Mouse (Mus musculus): ENCODE measurements around the gene Arhgef16. TPM values are rescaled to one million over a fixed set of nuclear protein-coding genes. Genes with fewer than 3 reads are reported as not detected.
A peak's percentile ranks its signal among the peaks of the same experiment; 100 is the strongest.

Arhgef16 gene
- under 1 TPM; 0.18 to 0.42 TPM for total RNA-seq (2021)
- long read RNA-seq, experiment 1, partial matches to known transcripts, result 0 of 1 reads
- long read RNA-seq, experiment 1, other reads (novel, unspliced or antisense), result 0 of 1 reads
- long read RNA-seq, experiment 2, partial matches to known transcripts, result 0 of 1 reads
- long read RNA-seq, experiment 2, other reads (novel, unspliced or antisense), result 1 of 1 reads

DNA sequence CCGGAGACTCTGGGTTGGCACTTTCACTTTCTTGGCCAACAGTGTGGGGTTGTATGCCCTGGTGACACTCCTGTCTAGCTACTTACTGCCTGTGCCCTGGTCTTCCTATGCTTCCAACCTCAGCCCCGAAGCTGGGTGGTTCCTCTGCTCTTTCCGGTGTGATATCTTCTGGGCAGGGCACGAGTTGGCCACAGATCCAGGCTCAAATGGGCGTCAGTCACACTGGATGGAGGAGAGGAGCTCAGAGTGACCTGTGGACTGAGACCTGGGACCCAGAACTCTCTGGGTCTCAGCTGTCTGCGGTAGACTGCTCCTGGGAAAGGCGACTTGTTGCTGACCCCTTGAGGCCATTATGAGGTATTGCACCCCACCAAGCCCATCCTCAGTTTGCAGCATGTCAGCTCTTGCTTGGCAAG is at the start of gene Arhgef16:
Gene Arhgef16 (minus strand): TSS at position 211 of the 416 bp plus-strand sequence.
- peak; percentile 86 for TF ChIP-seq CTCF (conservative IDR thresholded peaks at IDR 0.05)
- no peak within 1 kb of the TSS for H3K4me3 ChIP-seq
- H3K27ac ChIP-seq, result no peak within 1 kb of the TSS
- peak; percentile 46 to 64 for DNase-seq (ENCODE audit: low spot score in 2 of 2)

DNA sequence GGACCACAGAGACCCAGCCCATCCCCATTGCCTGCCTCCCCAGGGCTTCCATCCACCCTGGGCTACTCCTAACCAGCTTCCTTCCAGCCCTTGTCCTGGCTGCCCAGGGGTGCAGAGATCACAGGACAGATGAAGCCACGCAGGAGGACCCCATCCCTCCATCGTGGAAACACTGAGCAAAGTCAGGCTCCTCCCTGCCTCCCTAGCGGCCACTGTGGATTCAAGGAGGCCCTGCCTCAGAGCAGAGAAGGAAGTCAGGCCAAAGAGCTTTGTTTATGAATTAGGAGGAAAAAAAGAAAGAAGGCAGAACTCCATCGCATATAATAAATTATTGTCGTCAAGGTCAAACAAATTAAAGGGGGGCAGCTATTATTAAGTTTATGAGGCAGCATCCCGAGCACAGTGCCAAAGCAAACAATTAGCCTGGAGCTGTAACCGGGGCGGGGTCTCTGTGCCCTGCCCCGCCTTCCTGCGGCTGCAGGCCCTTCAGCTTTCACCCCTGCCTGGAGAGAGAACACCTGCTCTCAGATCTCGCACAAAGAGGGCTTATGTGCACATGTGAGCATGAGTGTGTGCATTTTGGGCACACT is 46.8 kb upstream of the Arhgef16 start:
- no peak overlapping the region for H3K4me3 ChIP-seq
- no peak for DNase-seq (ENCODE audit: low spot score in 2 of 2)
- H3K27ac ChIP-seq, result peak overlapping the region; percentile 23; the same call in 1 of the 2 replicates
- no peak for TF ChIP-seq CTCF (conservative IDR thresholded peaks at IDR 0.05)

DNA sequence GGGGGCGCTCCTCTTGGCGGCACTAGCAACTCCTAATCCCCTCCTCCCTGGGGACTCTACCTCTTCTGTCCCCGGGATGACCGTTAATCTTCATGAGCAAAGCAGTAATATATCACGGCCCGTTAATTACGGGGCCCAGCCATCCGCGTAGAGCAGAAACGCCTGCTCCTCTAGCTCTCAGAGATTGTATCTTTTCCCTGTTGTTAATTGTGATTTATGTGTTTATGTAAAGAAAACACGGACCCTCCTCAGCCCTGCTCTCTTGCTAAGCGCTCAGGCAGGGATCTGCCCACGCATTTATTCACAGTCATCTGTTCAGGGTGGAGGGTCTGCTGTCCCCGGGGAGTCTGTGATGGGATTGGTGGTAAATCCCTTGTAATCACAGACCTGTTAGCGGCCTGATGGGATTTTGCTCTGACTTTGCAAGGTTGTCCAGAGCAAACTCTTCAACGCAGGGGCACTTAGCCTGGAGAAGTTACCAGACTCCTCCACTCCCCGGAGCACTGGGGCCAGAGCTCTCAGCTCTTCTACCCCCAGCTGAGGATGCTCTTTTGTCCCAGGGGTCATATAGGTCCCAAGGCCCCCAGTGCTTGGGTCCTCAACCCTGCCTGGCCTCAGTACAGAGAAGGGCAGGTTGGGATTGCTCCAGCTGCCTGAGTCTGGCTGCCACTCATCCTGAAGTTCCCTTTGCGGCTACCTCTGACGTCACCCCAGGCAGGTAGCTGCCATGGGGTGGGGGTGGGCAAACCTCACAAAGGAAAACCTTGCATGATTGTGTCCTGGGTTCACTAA is 45.5 kb upstream of the Arhgef16 start:
- Histone ChIP-seq H3K4me3 (no peak overlapping the region), H3K27ac (no peak overlapping the region)
- no peak for TF ChIP-seq CTCF (conservative IDR thresholded peaks at IDR 0.05)
- no peak for DNase-seq (ENCODE audit: low spot score in 2 of 2)

DNA sequence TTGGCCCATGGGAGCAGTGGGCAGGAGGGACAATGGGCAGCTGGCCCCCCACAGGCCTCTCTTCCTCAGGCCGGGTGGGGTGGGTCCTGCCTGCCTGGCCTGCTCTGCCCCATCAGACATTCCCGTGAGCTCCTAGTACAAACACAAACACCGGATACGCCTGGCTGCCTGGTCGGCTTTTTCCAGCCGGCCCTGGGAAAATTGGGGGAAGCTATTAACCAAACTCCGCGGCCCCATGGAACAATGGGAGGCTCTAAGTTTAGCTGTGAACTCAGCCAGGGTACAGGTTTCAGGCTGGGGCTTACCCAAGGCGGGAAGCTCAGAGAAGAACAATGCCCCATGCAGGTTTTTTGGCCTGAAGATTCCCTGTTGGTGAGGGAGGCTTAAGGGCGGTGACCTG is 35.2 kb upstream of the Arhgef16 start:
- Histone ChIP-seq H3K4me3 (no peak overlapping the region), H3K27ac (peak overlapping the region; percentile 85)
- DNase-seq (ENCODE audit: low spot score in 2 of 2), result no peak
- TF ChIP-seq CTCF (conservative IDR thresholded peaks at IDR 0.05), result no peak

DNA sequence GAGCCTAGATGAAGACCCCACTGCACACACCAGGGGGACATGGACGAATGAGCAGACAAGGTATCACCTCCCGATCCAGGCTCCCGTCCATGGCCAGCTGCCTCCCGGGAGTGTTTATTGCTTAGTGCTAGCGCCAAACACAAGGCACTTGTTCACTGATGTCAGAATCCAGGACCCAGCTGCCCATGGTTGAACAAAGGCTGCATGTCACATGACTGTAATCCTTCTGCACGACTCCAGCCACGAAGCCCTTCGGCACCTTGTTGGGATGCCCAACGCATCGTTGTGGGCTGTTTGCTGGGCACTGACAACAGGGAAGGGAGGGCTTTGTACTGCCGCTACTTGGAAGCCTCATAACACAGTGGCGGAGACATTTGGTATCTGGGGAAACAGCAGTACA is 34.3 kb upstream of the Arhgef16 start, which contains the start of gene B230104I21Rik:
Gene B230104I21Rik (plus strand): TSS at position 367 of the 400 bp plus-strand sequence.
- H3K4me3 ChIP-seq, result no peak within 1 kb of the TSS
- H3K27ac ChIP-seq, result peak within 1 kb of the TSS; percentile 85
- 0 out of 2 replicates have a peak, but pooled peaks have one; percentile 3 for TF ChIP-seq CTCF (conservative IDR thresholded peaks at IDR 0.05)

DNA sequence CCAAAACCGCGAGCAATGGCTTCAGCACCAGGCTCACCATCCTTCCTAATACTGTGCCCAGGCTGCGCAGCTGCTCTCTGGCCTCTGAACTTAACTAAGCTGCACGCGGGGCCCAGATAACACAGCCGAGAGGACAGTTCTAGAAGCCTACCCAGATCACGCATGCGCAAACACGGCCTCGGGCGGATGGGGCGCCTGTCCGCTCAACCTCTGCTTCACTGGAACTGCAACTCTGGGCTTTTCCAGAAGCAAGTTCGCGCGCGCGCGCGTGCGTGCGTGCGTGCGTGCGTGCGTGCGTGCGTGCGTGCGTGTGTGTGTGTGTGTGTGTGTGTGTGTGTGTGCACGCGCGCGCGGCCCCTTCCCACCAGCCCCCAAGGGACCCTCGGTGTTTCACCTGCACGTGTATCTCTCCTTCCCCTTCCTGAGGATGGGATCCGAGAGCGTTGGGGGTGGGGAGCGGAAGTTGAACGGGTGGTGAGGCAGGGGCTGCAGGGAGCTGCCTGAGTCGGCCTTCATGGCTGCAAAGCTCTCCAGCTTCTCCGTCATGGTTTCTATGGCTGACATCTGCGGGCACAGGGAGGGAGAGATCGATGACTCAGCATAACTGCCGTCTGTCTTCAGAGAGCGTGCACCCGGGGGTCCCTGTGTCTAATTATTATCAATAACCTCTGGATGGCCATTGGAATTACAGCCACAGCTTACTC is 33.4 kb upstream of the Arhgef16 start:
- no peak overlapping the region; the same call in 1 of the 2 replicates for H3K4me3 ChIP-seq
- TF ChIP-seq CTCF (conservative IDR thresholded peaks at IDR 0.05), result no peak
- H3K27ac ChIP-seq, result peak overlapping the region; percentile 85; the same call in 1 of the 2 replicates
- no peak for DNase-seq (ENCODE audit: low spot score in 2 of 2)

More for the DNA sequence above, 34.3 kb upstream of the Arhgef16 start, which contains the start of gene B230104I21Rik:
- DNase-seq (ENCODE audit: low spot score in 2 of 2), result peak; percentile 60 to 78

DNA sequence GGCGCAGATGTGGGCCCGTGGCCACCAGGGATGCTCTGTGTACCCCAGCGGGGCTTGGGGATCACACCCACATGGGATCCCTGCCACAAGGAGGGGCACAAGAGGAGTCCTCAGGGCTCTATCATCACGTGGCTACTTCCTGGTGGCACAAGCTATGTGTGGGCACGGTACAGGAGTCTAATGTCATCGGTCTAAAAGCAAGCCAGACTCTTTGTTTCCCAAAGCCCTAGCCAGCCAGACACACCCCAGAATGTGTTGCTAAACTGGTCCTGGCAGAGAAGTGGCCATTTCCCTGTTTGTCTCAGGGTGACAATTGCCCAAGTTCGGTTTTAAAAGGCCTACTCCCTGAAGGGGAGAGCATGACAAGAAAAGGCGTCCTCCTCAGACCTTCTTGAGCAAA is 31.8 kb upstream of the Arhgef16 start:
- TF ChIP-seq CTCF (conservative IDR thresholded peaks at IDR 0.05), result no peak
- H3K27ac ChIP-seq, result peak overlapping the region; percentile 48; the same call in 1 of the 2 replicates

DNA sequence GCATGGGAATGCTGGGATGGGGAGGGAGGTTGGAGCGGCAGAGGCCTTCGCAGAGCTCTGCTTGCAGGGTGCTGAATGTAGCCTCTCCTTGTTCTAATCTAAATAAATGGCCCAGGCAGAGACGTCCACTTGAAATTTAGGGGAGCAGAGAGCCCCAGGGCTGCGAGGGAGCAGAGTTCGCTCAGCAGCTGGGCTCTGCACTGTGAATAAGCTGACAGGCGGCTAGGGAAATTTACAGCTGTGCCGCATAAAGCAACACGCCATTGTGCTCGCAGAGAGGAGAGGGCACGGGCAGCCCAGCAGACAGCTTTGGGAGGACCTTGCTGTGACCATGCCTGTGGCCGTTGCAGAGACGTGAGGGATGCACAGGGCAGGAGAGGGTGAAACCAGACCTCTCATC is 29.8 kb upstream of the Arhgef16 start:
- H3K4me3 ChIP-seq, result no peak overlapping the region
- no peak overlapping the region for H3K27ac ChIP-seq
- no peak for DNase-seq (ENCODE audit: low spot score in 2 of 2)
- no peak for TF ChIP-seq CTCF (conservative IDR thresholded peaks at IDR 0.05)

More for the DNA sequence above, 31.8 kb upstream of the Arhgef16 start:
- no peak overlapping the region for H3K4me3 ChIP-seq
- no peak for DNase-seq (ENCODE audit: low spot score in 2 of 2)

DNA sequence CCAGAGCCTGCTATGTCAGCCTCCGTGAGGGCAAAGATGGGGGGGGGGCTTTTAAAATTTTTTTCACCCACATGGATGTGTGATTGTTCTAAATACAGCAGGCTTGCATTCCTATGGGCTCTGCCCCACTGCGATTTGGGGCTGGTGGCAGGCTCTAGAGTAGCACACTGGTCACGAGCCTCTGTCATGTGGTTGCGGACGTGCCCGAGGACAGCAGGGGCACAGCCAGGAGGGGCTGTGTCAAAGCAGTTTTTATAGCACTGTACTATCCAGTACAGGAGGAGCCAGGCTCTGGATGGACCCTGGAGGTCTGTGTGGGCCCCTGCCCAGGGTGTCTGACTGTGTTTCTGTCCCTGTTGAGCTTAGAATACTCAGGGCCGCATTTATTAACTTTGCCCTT is 28.5 kb upstream of the Arhgef16 start:
- DNase-seq (ENCODE audit: low spot score in 2 of 2), result no peak
- Histone ChIP-seq H3K27ac (no peak overlapping the region), H3K4me3 (no peak overlapping the region)
- no peak for TF ChIP-seq CTCF (conservative IDR thresholded peaks at IDR 0.05)

DNA sequence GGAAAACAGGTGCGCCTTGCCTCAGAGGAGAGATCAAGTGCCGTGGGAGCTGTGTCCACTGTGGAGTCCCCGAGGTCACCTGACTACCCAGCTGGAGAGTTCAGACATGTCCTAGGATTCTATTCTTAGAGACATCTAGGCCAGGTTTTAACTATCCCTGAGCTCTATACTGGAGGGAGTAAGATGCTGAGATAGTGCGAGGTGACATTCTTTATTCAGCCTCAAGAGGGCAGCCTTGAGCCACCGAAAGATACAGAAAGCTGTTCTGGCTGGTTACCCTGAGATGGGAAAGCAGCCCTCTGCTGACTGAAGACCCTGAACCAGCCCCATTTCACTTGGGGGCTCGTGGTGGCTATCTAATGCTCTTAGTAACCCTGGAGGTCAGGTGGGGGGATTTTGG is 27.4 kb upstream of the Arhgef16 start:
- peak; percentile 98 for TF ChIP-seq CTCF (conservative IDR thresholded peaks at IDR 0.05)
- DNase-seq (ENCODE audit: low spot score in 2 of 2), result peak; percentile 72 to 81

DNA sequence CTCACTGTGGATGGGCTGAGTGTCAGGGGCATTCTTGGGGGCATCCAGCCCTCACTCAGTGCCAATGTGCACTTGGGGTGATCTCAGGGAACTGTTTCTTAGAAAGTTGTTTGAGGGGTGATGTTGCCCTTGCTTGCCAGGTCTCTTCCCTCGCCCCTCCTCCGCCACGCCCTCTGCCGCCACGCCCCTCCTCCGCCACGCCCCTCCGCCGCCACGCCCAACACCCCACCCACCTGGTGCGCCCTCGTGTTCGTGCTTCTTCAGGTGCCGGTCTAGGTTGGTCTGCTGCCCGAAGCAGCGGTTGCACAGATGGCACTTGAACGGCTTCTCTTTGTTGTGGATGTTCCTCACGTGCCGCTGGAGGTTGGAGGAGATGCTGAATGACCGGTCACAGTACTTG is 27.0 kb upstream of the Arhgef16 start:
- Histone ChIP-seq H3K27ac (no peak overlapping the region), H3K4me3 (no peak overlapping the region)
- no peak for TF ChIP-seq CTCF (conservative IDR thresholded peaks at IDR 0.05)
- DNase-seq (ENCODE audit: low spot score in 2 of 2), result no peak

More for the DNA sequence above, 27.4 kb upstream of the Arhgef16 start:
- H3K27ac ChIP-seq, result 0 out of 2 replicates have a peak overlapping the region, but pooled peaks have one; percentile 25
- H3K4me3 ChIP-seq, result no peak overlapping the region

DNA sequence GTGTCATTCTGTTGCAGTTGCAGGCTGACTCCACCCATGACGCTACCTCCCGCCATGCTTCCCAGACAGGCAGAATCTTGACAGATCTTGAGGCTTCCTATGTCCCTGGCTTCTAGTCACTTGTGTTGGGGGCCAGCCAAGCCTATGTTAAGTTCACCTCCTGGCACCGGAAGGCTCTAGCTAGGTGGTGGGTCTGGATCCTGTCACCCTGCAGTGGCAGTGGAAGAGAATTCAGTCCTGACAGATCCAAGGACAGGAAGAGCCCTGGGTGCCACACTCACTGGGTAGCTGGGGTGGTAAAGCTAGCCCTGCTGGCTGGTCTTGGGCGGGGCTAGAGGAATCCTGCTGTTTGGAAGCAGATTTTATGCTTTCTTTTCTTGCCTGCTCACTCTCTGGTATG is 23.9 kb upstream of the Arhgef16 start:
- DNase-seq (ENCODE audit: low spot score in 2 of 2), result no peak
- Histone ChIP-seq H3K4me3 (no peak overlapping the region), H3K27ac (no peak overlapping the region)
- TF ChIP-seq CTCF (conservative IDR thresholded peaks at IDR 0.05), result no peak

Measured in layer of hippocampus, adult 2 months (tissue).